Mouse (Mus musculus): ENCODE measurements around the gene 0610009B22Rik. TPM values are rescaled to one million over a fixed set of nuclear protein-coding genes. Genes with fewer than 3 reads are reported as not detected.
A peak's percentile ranks its signal among the peaks of the same experiment; 100 is the strongest.

The 0610009B22Rik gene
- polyA plus RNA-seq, 1 experiment from 2014 or later = 89.7 TPM

DNA sequence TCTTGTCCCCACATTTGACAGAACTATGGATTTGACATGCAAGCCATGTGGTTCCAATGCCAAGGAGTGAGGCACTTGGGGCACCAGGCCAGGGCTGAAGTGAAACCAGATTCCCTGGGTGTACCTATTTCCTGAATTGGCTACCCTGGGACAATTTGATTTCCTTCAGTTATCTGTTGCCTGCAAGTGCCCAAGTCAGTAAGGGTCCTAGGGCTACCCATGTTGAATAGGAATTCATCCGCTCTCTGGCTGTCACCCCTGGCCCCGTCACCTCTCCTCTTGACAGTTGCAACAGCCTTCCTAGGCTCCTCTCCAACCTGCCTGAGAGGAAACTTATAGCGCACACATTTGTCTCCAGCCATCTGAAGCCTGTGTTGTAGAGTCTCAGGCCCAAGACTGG lies 33.8 kb downstream of the 0610009B22Rik start:
- peaks cover 26% of the 10 kb centered on the region for H3K27me3 ChIP-seq (ENCODE audit: low read depth, poor library complexity, severe bottlenecking)
- no peaks in the 10 kb centered on the region for H3K36me3 ChIP-seq
- no peak overlapping the region for H3K4me3 ChIP-seq
- no peak overlapping the region for H3K27ac ChIP-seq (replicated peaks)
- no peak for DNase-seq (ENCODE audit: low spot score)
- H3K9me3 ChIP-seq (replicated peaks) = no peaks in the 10 kb centered on the region
- peaks cover 14% of the 10 kb centered on the region for H3K4me1 ChIP-seq
- WGBS = 93% methylated on average over 3 of the region's 3 CpGs

DNA sequence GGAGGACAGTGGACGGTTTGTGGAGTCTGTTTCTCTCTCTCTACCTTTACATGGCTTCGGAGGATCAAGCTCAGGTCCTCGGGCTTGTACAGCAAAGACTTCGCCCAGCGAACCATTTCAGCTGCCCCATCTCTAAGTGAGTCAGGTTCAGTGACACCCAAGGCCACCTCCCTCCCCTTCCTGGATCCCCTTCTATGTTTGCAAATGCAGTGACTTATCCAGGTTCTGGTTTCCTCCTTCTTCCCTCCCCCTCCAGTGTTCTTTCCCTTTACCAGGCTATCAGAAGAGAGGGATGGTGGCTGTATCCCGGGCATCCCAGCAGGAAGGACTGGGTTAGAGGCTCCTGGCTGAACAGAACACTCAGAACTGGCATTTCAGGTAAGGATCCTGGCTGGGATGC lies 34.9 kb downstream of the 0610009B22Rik start:
- DNase-seq (ENCODE audit: low spot score) = no peak
- peaks cover 36% of the 10 kb centered on the region for H3K27me3 ChIP-seq (ENCODE audit: low read depth, poor library complexity, severe bottlenecking)
- 92% methylated on average over 6 of the region's 6 CpGs for WGBS
- no peaks in the 10 kb centered on the region for H3K36me3 ChIP-seq
- H3K4me1 ChIP-seq = peaks cover 26% of the 10 kb centered on the region
- H3K9me3 ChIP-seq (replicated peaks) = no peaks in the 10 kb centered on the region
- H3K27ac ChIP-seq (replicated peaks) = no peak overlapping the region
- H3K4me3 ChIP-seq = no peak overlapping the region

DNA sequence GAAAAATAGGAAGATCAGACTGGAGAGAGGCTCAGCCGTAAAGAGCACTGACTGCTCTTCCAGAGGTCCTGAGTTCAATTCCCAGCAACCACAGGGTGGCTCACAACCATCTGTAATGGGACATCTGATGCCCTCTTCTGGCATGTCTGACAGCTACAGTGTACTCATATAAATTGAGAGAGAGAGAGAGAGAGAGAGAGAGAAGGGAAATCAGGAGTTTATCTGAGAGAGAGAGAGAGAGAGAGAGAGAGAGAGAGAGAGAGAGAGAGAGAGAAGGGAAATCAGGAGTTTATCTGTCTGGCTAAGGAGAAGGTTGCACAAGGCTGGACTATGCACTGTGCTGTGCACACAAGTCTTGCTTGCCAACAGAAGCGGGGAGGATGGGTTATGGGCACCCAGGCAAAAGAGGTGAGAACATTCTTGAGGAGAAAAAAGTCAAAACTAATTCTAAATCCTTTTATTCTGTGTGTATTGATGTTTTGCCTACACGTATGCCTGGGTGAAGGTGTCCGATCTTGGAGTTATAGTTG lies 35.7 kb downstream of the 0610009B22Rik start:
- H3K27ac ChIP-seq (replicated peaks) = no peak overlapping the region
- peaks cover 36% of the 10 kb centered on the region for H3K27me3 ChIP-seq (ENCODE audit: low read depth, poor library complexity, severe bottlenecking)
- peaks cover 34% of the 10 kb centered on the region for H3K4me1 ChIP-seq
- no peak overlapping the region for H3K4me3 ChIP-seq
- no peaks in the 10 kb centered on the region for H3K9me3 ChIP-seq (replicated peaks)
- H3K36me3 ChIP-seq = no peaks in the 10 kb centered on the region
- WGBS = 88% methylated on average over 4 of the region's 4 CpGs
- DNase-seq (ENCODE audit: low spot score) = no peak

DNA sequence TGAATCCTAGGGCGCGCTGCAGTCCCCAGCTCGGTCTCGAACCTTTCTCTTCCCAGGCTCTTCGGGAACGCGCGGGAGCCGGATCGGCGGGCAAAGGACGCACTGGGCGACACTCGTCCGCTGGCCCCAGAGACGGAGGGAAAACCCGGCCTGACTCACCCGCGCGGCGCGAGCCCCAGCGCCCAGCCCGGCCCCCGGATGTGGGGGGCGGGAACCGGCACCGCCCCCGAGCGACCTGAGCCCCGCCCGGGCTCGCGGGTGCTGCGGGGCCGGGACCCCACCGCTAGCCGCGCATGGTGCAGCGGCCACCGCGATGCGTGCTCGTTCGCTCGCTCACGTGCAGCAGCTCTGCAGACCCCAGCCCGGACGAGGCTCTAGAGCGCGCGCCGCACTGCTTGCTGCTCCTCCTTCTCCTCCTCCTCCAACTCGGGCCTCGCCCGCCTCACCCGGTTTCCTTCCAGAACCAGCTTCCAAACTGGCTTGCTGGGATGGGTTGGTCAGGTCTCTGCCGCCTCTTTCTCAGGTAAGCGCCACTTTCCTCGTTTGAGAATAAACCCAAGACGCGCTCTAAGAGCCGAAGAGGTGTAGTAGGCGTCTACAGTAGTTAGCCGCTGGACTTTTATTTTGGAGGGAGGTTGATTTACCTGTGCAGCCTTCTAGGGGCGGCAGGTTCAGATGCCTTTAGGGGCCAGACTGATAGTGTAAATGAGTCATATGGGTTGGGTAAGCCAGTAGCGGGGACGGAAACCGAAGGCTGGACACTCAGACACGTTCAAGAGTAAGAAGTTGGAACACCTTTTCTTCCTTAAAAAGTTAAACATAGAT lies 37.8 kb downstream of the 0610009B22Rik start, which contains the start of the genes N4bp3 and D930048N14Rik:
TSS of gene N4bp3 (minus strand) at position 152 of the 825 bp plus-strand sequence.
TSS of gene D930048N14Rik (plus strand) at position 264 of the 825 bp plus-strand sequence.
- peaks cover 36% of the 10 kb centered on the region for H3K27me3 ChIP-seq (ENCODE audit: low read depth, poor library complexity, severe bottlenecking)
- under 1% methylated on average over 70 of the region's 70 CpGs for WGBS
- H3K27ac ChIP-seq (replicated peaks) = peak within 1 kb of the TSS; percentile 88
- H3K4me1 ChIP-seq = peaks cover 49% of the 10 kb centered on the region
- peak; percentile 77 for DNase-seq (ENCODE audit: low spot score)
- H3K36me3 ChIP-seq = peaks cover 3% of the 10 kb centered on the region
- no peaks in the 10 kb centered on the region for H3K9me3 ChIP-seq (replicated peaks)
- H3K4me3 ChIP-seq = peak within 1 kb of the TSS; percentile 72

DNA sequence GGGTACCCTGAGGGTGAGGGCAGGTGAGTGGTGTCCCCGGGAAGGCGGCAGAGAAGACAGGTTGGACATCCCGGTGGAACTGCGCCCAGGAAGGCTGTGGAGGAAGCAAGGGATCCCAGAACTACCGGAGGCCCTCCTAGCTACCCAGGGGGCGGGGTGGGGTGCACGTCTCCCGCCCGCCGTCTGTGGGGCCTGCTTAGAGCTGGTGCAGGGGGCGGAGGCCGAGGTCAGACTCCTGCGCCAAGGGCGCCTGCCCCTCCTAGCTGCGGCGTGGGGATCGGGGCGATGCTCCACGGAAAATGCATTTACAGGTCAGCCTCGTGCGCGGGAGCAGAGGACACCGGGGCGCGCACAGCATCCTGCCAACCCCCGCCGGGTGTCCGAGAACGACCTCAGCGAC lies 38.4 kb downstream of the 0610009B22Rik start:
- H3K9me3 ChIP-seq (replicated peaks) = no peaks in the 10 kb centered on the region
- H3K27ac ChIP-seq (replicated peaks) = peak overlapping the region; percentile 88
- H3K4me1 ChIP-seq = peaks cover 49% of the 10 kb centered on the region
- WGBS = under 1% methylated on average over 30 of the region's 30 CpGs
- H3K4me3 ChIP-seq = peak overlapping the region; percentile 72
- peaks cover 36% of the 10 kb centered on the region for H3K27me3 ChIP-seq (ENCODE audit: low read depth, poor library complexity, severe bottlenecking)
- peaks cover 10% of the 10 kb centered on the region for H3K36me3 ChIP-seq
- no peak for DNase-seq (ENCODE audit: low spot score)

DNA sequence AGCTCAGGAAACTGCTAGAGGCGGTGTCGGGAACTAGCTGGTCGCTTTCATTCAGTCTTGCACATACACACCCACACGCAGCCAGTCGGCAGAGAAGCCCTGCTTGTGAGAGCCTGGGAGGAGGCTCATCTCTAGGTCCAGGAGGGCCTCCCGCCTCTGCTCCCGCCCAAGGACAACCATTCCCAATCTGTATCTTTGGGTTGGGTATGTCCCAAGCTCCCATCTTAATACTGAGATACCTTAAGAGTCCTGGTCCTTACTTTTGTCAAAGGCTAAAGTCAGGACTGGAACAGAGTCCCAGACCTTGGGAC lies 38.8 kb downstream of the 0610009B22Rik start:
- Histone ChIP-seq H3K27ac (replicated peaks) (peak overlapping the region; percentile 88), H3K4me1 (peaks cover 49% of the 10 kb centered on the region), H3K9me3 (replicated peaks) (no peaks in the 10 kb centered on the region), H3K36me3 (peaks cover 14% of the 10 kb centered on the region), H3K4me3 (peak overlapping the region; percentile 72), H3K27me3 (ENCODE audit: low read depth, poor library complexity, severe bottlenecking) (peaks cover 36% of the 10 kb centered on the region)
- 3% methylated on average over 7 of the region's 7 CpGs for WGBS
- DNase-seq (ENCODE audit: low spot score) = peak; percentile 46

DNA sequence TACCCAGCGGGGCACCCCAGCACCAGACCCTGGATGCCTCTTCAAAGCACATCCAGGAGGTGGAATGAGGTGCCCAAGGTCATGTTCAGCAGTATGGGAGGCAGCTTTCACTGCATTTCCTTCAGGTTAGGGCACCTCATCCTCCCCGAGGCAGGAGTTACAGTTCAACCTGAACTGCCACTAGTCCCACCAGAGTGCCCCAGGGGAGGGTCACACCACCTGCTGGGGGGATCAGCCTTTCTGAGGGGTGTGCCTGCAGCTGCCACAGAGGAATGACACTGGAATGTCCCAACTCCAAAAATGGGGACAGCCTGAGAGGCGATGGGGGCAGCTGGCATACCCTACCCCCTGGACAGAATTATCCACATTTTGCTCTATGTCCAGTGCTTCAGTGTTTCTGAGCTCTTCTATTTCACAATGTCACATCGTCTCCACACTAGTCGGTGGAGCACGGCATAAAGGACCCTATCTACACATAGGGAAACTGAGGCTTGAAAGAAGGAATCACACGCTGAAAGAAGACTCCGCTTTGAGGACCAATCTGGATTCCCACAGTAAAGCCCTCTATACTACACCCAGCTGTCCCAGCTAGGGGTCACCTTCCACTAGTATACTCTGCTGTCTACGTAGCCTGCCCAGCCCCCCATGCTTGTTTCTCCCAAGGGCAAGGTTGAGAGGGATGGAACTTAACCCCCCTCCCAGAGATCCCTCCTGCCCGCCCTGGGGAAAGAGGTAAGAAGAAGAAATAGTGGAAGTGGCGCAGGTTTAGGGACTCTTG lies 39.4 kb downstream of the 0610009B22Rik start:
- Histone ChIP-seq H3K36me3 (peaks cover 19% of the 10 kb centered on the region), H3K4me1 (peaks cover 49% of the 10 kb centered on the region), H3K9me3 (replicated peaks) (no peaks in the 10 kb centered on the region), H3K4me3 (peak overlapping the region; percentile 72), H3K27me3 (ENCODE audit: low read depth, poor library complexity, severe bottlenecking) (peaks cover 39% of the 10 kb centered on the region), H3K27ac (replicated peaks) (peak overlapping the region; percentile 88)
- 14% methylated on average over 11 of the region's 11 CpGs for WGBS
- no peak for DNase-seq (ENCODE audit: low spot score)

DNA sequence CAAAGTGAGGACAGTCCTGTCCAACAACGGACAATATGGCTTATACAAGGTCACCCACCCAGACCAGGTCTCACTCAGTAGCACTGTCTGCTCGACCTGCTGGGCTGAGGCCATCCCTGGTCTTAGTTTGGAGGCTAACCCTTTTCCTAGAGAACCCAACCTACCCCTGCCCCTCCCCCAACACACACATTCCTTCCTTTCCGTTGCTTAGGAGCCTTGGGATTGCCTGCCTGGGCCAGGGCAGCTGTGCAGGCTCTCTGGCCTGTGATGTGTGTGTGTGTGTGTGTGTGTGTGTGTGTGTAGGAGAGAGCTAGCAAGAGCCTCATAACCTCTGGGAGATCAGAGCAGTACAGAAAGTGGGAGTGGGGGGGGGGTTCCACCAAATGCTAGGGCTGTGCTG lies 40.1 kb downstream of the 0610009B22Rik start:
- Histone ChIP-seq H3K4me3 (peak overlapping the region; percentile 72), H3K36me3 (peaks cover 27% of the 10 kb centered on the region), H3K27me3 (ENCODE audit: low read depth, poor library complexity, severe bottlenecking) (peaks cover 47% of the 10 kb centered on the region), H3K9me3 (replicated peaks) (no peaks in the 10 kb centered on the region), H3K27ac (replicated peaks) (peak overlapping the region; percentile 88), H3K4me1 (peaks cover 56% of the 10 kb centered on the region)
- WGBS = 5% methylated on average over 3 of the region's 3 CpGs
- DNase-seq (ENCODE audit: low spot score) = peak; percentile 89

DNA sequence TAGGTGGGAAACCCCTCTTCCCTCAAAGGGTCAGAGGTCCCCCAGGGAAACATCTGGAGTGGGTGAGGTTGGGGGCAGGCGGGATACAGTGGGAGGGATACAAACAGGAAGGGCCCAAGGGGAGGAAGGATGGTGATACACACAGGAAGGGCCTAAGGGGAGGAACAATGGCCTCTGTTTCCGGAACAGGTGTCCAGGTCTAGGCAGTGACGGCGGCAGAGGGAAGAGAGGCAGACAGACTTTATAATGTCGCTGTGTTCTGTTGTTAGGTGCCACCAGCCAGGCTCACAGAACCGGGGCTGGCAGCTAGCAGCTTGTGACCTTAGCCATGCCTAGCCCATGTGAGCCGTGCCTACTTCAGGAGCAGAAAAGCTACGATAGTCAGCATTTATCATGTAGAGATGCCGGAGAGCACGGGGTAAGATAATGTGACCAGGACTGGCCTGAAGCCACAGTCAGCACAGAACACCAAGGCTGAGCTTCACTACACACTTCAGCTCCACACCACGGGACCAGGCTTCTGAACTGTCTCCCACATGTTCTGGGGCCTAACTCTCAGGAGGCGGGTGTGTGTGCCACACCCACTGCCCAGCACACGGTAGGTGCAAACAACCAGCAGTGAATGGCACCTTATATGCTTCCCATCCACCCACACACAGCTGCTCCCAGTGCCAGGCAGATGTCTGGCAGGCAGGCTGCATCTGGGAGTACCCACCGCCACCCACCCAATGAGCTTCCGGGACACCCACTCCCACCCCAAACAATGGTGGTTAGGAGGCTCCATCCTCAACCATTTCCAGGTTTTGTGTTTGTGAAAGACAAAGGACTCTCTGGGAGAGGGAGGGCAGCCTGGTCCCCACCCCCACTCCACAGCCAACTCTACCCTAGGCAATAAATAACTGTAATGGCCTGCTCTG lies 41.7 kb downstream of the 0610009B22Rik start:
- Histone ChIP-seq H3K4me1 (peaks cover 56% of the 10 kb centered on the region), H3K27ac (replicated peaks) (peak overlapping the region; percentile 88), H3K9me3 (replicated peaks) (no peaks in the 10 kb centered on the region), H3K36me3 (peaks cover 42% of the 10 kb centered on the region), H3K4me3 (no peak overlapping the region; the same call in 1 of the 2 replicates), H3K27me3 (ENCODE audit: low read depth, poor library complexity, severe bottlenecking) (peaks cover 42% of the 10 kb centered on the region)
- no peak for DNase-seq (ENCODE audit: low spot score)
- WGBS = 85% methylated on average over 15 of the region's 15 CpGs

DNA sequence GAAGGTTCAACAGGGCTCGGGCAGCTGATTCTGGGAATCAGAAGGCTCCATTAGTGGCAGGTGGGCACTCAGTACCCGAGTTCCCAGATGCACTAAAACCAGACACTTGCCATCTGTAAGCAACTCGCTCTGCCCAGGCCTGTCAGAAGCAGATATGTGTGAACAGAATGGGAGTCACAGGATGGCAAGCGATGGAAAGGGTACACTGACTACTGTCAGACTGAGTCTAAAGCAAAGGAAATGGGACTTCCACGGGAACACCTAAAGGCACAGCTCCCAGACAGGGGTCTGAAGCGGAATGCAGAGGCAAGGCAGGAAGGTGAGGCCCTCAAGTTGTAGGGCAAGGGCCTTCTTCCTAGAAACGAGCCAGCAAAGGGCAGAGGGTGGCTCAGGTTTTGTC lies 42.4 kb downstream of the 0610009B22Rik start:
- Histone ChIP-seq H3K4me1 (peaks cover 55% of the 10 kb centered on the region), H3K36me3 (peaks cover 47% of the 10 kb centered on the region), H3K27me3 (ENCODE audit: low read depth, poor library complexity, severe bottlenecking) (peaks cover 34% of the 10 kb centered on the region), H3K27ac (replicated peaks) (peak overlapping the region; percentile 88; the same call in 1 of the 2 replicates), H3K9me3 (replicated peaks) (no peaks in the 10 kb centered on the region), H3K4me3 (no peak overlapping the region)
- 84% methylated on average over 7 of the region's 7 CpGs for WGBS
- no peak for DNase-seq (ENCODE audit: low spot score)

DNA sequence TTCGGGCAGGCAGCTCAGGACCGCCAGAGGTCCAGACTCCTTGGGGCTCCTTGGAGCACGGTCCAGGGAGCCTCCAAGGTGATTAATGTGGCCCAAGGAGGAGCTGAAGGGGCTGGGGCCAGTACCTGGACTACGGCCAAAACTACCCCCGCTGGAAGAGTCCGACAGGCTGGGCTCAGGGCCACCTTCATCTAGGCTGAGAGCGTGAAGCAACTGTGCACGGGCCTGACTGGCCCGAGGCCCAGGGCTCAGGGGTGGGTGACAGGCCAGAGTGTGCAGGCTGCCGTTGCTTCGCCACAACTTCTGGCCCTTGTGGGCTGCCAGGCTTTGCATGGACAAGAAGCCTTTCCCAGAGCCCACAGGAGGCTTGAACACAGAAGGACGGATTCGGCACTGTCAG lies 43.4 kb downstream of the 0610009B22Rik start:
- peaks cover 47% of the 10 kb centered on the region for H3K36me3 ChIP-seq
- 92% methylated on average over 13 of the region's 13 CpGs for WGBS
- no peak overlapping the region for H3K4me3 ChIP-seq
- peaks cover 25% of the 10 kb centered on the region for H3K27me3 ChIP-seq (ENCODE audit: low read depth, poor library complexity, severe bottlenecking)
- no peaks in the 10 kb centered on the region for H3K9me3 ChIP-seq (replicated peaks)
- H3K4me1 ChIP-seq = peaks cover 46% of the 10 kb centered on the region
- DNase-seq (ENCODE audit: low spot score) = no peak
- H3K27ac ChIP-seq (replicated peaks) = 0 out of 2 replicates have a peak overlapping the region, but pooled peaks have one; percentile 88

DNA sequence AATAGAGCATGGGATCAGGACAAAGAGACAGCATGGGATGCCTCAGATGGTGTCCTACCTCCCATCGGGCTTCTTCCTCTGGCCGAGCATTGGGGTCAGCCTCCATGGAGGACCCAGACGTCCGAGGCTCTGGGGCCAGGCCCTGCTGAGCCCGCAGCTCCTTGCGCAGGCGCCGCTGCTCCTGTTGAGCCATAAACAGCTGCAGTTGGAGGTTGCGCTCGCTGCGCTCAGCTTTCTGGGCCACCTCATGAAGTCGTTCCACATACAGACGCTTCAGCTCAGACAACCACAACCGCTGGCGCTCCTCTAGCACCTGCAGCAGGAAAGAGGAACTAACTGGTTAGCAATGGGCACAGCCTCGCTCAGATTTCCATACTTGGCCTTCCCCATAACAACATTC lies 44.5 kb downstream of the 0610009B22Rik start:
- Histone ChIP-seq H3K27me3 (ENCODE audit: low read depth, poor library complexity, severe bottlenecking) (peaks cover 14% of the 10 kb centered on the region), H3K4me1 (peaks cover 35% of the 10 kb centered on the region), H3K36me3 (peaks cover 47% of the 10 kb centered on the region), H3K9me3 (replicated peaks) (no peaks in the 10 kb centered on the region), H3K27ac (replicated peaks) (no peak overlapping the region), H3K4me3 (no peak overlapping the region)
- no peak for DNase-seq (ENCODE audit: low spot score)
- 74% methylated on average over 16 of the region's 16 CpGs for WGBS

Measured in midbrain, embryonic 10.5 days (tissue).